Mouse (Mus musculus): ENCODE data around the gene Sdr42e1. TPM values are rescaled to one million over a fixed set of nuclear protein-coding genes. Genes with fewer than 3 reads are reported as not detected.

Gene Sdr42e1
- total RNA-seq (2014; fragmentation: Nextera tagmentation) (not detected in 2 replicates), total RNA-seq (2017) (0.11 TPM in 1 of 2 replicates, not detected in the other), polyA plus RNA-seq (2012) (not detected in 2 replicates)

- no peak for TF ChIP-seq GATA2 (IDR thresholded peaks at IDR 0.05; ENCODE audit: borderline replicate concordance, low read depth, low read length)
- TF ChIP-seq GATA1 (IDR thresholded peaks at IDR 0.05; ENCODE audit: borderline replicate concordance, low read length), result no peak
- H3K27me3 ChIP-seq (ENCODE audit: insufficient read depth, low read length), result no peaks in the 10 kb centered on the region
- H3K4me3 ChIP-seq (ENCODE audit: low read depth, low read length), result no peak within 1 kb of the TSS
- H3K36me3 ChIP-seq (replicated peaks), result no peaks in the 10 kb centered on the region
- H3K9me3 ChIP-seq (replicated peaks), result peaks cover 55% of the 10 kb centered on the region
- ATAC-seq (ENCODE audit: extremely low read depth, insufficient number of reproducible peaks, low FRiP score, poor library complexity, severe bottlenecking), result no peak
- no peak for DNase-seq (ENCODE audit: low spot score)
- no peaks in the 10 kb centered on the region for H3K4me1 ChIP-seq (ENCODE audit: insufficient read depth, low read depth, low read length)
Measured at GRCm38 (mm10) chr8:117673430-117673830, at the start of gene Sdr42e1. Sdr42e1 (minus strand) TSS chr8:117673689.

- Histone ChIP-seq H3K36me3 (replicated peaks) (no peaks in the 10 kb centered on the region), H3K4me3 (ENCODE audit: low read depth, low read length) (no peak overlapping the region), H3K4me1 (ENCODE audit: insufficient read depth, low read depth, low read length) (no peaks in the 10 kb centered on the region), H3K9me3 (replicated peaks) (peaks cover 82% of the 10 kb centered on the region), H3K27me3 (ENCODE audit: insufficient read depth, low read length) (no peaks in the 10 kb centered on the region)
- no peak for ATAC-seq (ENCODE audit: extremely low read depth, insufficient number of reproducible peaks, low FRiP score, poor library complexity, severe bottlenecking)
- TF ChIP-seq TAL1 (conservative IDR thresholded peaks at IDR 0.05; ENCODE audit: low read depth, low read length), result no peak
- no peak for TF ChIP-seq GATA2 (IDR thresholded peaks at IDR 0.05; ENCODE audit: borderline replicate concordance, low read depth, low read length)
- TF ChIP-seq CTCF (IDR thresholded peaks at IDR 0.05; ENCODE audit: low read depth, low read length), result no peak
- TF ChIP-seq POLR2AphosphoS5 (IDR thresholded peaks at IDR 0.05; ENCODE audit: insufficient replicate concordance, low read depth, low read length), result no peak
- TF ChIP-seq GATA1 (IDR thresholded peaks at IDR 0.05; ENCODE audit: borderline replicate concordance, low read length), result no peak
- no peak for DNase-seq (ENCODE audit: low spot score)
Measured at GRCm38 (mm10) chr8:117718152-117718860, 44.8 kb upstream of the Sdr42e1 start.

- H3K4me1 ChIP-seq (ENCODE audit: insufficient read depth, low read depth, low read length), result no peaks in the 10 kb centered on the region
- H3K9me3 ChIP-seq (replicated peaks), result peaks cover 76% of the 10 kb centered on the region
- ATAC-seq (ENCODE audit: extremely low read depth, insufficient number of reproducible peaks, low FRiP score, poor library complexity, severe bottlenecking), result no peak
- no peak for DNase-seq (ENCODE audit: low spot score)
- H3K4me3 ChIP-seq (ENCODE audit: low read depth, low read length), result no peak overlapping the region
- no peaks in the 10 kb centered on the region for H3K27me3 ChIP-seq (ENCODE audit: insufficient read depth, low read length)
- H3K36me3 ChIP-seq (replicated peaks), result no peaks in the 10 kb centered on the region
- TF ChIP-seq TAL1 (conservative IDR thresholded peaks at IDR 0.05; ENCODE audit: low read depth, low read length) (no peak), GATA2 (IDR thresholded peaks at IDR 0.05; ENCODE audit: borderline replicate concordance, low read depth, low read length) (no peak), CTCF (IDR thresholded peaks at IDR 0.05; ENCODE audit: low read depth, low read length) (no peak), POLR2AphosphoS5 (IDR thresholded peaks at IDR 0.05; ENCODE audit: insufficient replicate concordance, low read depth, low read length) (no peak), GATA1 (IDR thresholded peaks at IDR 0.05; ENCODE audit: borderline replicate concordance, low read length) (no peak)
Measured at GRCm38 (mm10) chr8:117715896-117716295, 42.4 kb upstream of the Sdr42e1 start.

- TF ChIP-seq GATA2 (IDR thresholded peaks at IDR 0.05; ENCODE audit: borderline replicate concordance, low read depth, low read length) (no peak), TAL1 (conservative IDR thresholded peaks at IDR 0.05; ENCODE audit: low read depth, low read length) (no peak), POLR2AphosphoS5 (IDR thresholded peaks at IDR 0.05; ENCODE audit: insufficient replicate concordance, low read depth, low read length) (no peak), GATA1 (IDR thresholded peaks at IDR 0.05; ENCODE audit: borderline replicate concordance, low read length) (no peak), CTCF (IDR thresholded peaks at IDR 0.05; ENCODE audit: low read depth, low read length) (no peak)
- no peak for ATAC-seq (ENCODE audit: extremely low read depth, insufficient number of reproducible peaks, low FRiP score, poor library complexity, severe bottlenecking)
Measured at GRCm38 (mm10) chr8:117714604-117715003, 41.1 kb upstream of the Sdr42e1 start.

GRCm38 (mm10) chr8:117712226-117712625 is 38.7 kb upstream of the Sdr42e1 start:
- H3K36me3 ChIP-seq (replicated peaks), result no peaks in the 10 kb centered on the region
- no peak for ATAC-seq (ENCODE audit: extremely low read depth, insufficient number of reproducible peaks, low FRiP score, poor library complexity, severe bottlenecking)
- no peak for DNase-seq (ENCODE audit: low spot score)
- H3K27me3 ChIP-seq (ENCODE audit: insufficient read depth, low read length), result no peaks in the 10 kb centered on the region
- no peaks in the 10 kb centered on the region for H3K4me1 ChIP-seq (ENCODE audit: insufficient read depth, low read depth, low read length)
- TF ChIP-seq POLR2AphosphoS5 (IDR thresholded peaks at IDR 0.05; ENCODE audit: insufficient replicate concordance, low read depth, low read length) (no peak), CTCF (IDR thresholded peaks at IDR 0.05; ENCODE audit: low read depth, low read length) (no peak), TAL1 (conservative IDR thresholded peaks at IDR 0.05; ENCODE audit: low read depth, low read length) (no peak), GATA1 (IDR thresholded peaks at IDR 0.05; ENCODE audit: borderline replicate concordance, low read length) (no peak), GATA2 (IDR thresholded peaks at IDR 0.05; ENCODE audit: borderline replicate concordance, low read depth, low read length) (no peak)
- no peak overlapping the region for H3K4me3 ChIP-seq (ENCODE audit: low read depth, low read length)
- peaks cover 69% of the 10 kb centered on the region for H3K9me3 ChIP-seq (replicated peaks)

More at GRCm38 (mm10) chr8:117714604-117715003, 41.1 kb upstream of the Sdr42e1 start:
- Histone ChIP-seq H3K27me3 (ENCODE audit: insufficient read depth, low read length) (no peaks in the 10 kb centered on the region), H3K36me3 (replicated peaks) (no peaks in the 10 kb centered on the region), H3K4me1 (ENCODE audit: insufficient read depth, low read depth, low read length) (no peaks in the 10 kb centered on the region), H3K4me3 (ENCODE audit: low read depth, low read length) (no peak overlapping the region), H3K9me3 (replicated peaks) (peaks cover 74% of the 10 kb centered on the region)
- DNase-seq (ENCODE audit: low spot score), result no peak

GRCm38 (mm10) chr8:117706141-117706540 is 32.7 kb upstream of the Sdr42e1 start:
- Histone ChIP-seq H3K36me3 (replicated peaks) (no peaks in the 10 kb centered on the region), H3K4me1 (ENCODE audit: insufficient read depth, low read depth, low read length) (no peaks in the 10 kb centered on the region), H3K27me3 (ENCODE audit: insufficient read depth, low read length) (no peaks in the 10 kb centered on the region), H3K9me3 (replicated peaks) (peaks cover 70% of the 10 kb centered on the region), H3K4me3 (ENCODE audit: low read depth, low read length) (no peak overlapping the region)
- ATAC-seq (ENCODE audit: extremely low read depth, insufficient number of reproducible peaks, low FRiP score, poor library complexity, severe bottlenecking), result no peak
- no peak for DNase-seq (ENCODE audit: low spot score)
- TF ChIP-seq CTCF (IDR thresholded peaks at IDR 0.05; ENCODE audit: low read depth, low read length) (no peak), TAL1 (conservative IDR thresholded peaks at IDR 0.05; ENCODE audit: low read depth, low read length) (no peak), GATA2 (IDR thresholded peaks at IDR 0.05; ENCODE audit: borderline replicate concordance, low read depth, low read length) (no peak), POLR2AphosphoS5 (IDR thresholded peaks at IDR 0.05; ENCODE audit: insufficient replicate concordance, low read depth, low read length) (no peak), GATA1 (IDR thresholded peaks at IDR 0.05; ENCODE audit: borderline replicate concordance, low read length) (no peak)
